Comparison of ENCODE assay signal across 7 mouse cellular contexts in genomic region chr14:60378566-60379322, GRCm38 (mm10). TPM values are rescaled to one million over a fixed set of nuclear protein-coding genes. Genes with fewer than 3 reads are reported as not detected.
A peak's percentile ranks its signal among the peaks of the same experiment; 100 is the strongest.
DNase-seq lines count a peak whose midpoint lies in the region; ATAC-seq and TF ChIP-seq lines count a peak whose summit lies in the region.

No protein-coding gene starts in this region.

- WGBS in embryonic facial prominence, embryonic 11.5 days: 1% methylated on average over 74 of the region's 77 CpGs
- WGBS in hindbrain, embryonic 10.5 days: under 1% methylated on average over 77 of the region's 77 CpGs

- peak overlapping the region; percentile 95 for H3K4me2 ChIP-seq in embryonic facial prominence, embryonic 11.5 days (ENCODE audit: low read depth, low read length)

- peaks cover 3% of the 10 kb centered on the region; the same call in 1 of the 2 replicates for H3K4me1 ChIP-seq in embryonic facial prominence, embryonic 11.5 days (ENCODE audit: control insufficient read depth, insufficient read depth, low read length)
- H3K4me1 ChIP-seq in hindbrain, embryonic 10.5 days (replicated peaks): peaks cover 59% of the 10 kb centered on the region

- peak overlapping the region; percentile 61 for H3K4me3 ChIP-seq in embryonic facial prominence, embryonic 11.5 days (ENCODE audit: low read depth, low read length)
- H3K4me3 ChIP-seq in hindbrain, embryonic 10.5 days: peak overlapping the region; percentile 82

- no peaks in the 10 kb centered on the region for H3K9me3 ChIP-seq in embryonic facial prominence, embryonic 11.5 days (replicated peaks; ENCODE audit: control insufficient read depth, low read length)
- H3K9me3 ChIP-seq in hindbrain, embryonic 10.5 days: no peaks in the 10 kb centered on the region

- no peak for DNase-seq in Patski (ENCODE audit: low read depth, low spot score)
- DNase-seq in adrenal gland, postnatal 10 days: peak; percentile 64
- peak; percentile 49 for DNase-seq in embryonic facial prominence, embryonic 11.5 days (ENCODE audit: low spot score)
- DNase-seq in hindbrain, embryonic 10.5 days (ENCODE audit: low spot score): no peak
- DNase-seq in layer of hippocampus, postnatal 36 days: peak; percentile 62 to 67
- peak; percentile 77 for DNase-seq in right cerebral cortex, postnatal 25 days

- H3K9ac ChIP-seq in embryonic facial prominence, embryonic 11.5 days (replicated peaks; ENCODE audit: low read length): peak overlapping the region; percentile 83

- peaks cover 41% of the 10 kb centered on the region for H3K27me3 ChIP-seq in Patski
- peaks cover 14% of the 10 kb centered on the region; the same call in 1 of the 2 replicates for H3K27me3 ChIP-seq in embryonic facial prominence, embryonic 11.5 days (ENCODE audit: control insufficient read depth, insufficient read depth, low read length)
- H3K27me3 ChIP-seq in hindbrain, embryonic 10.5 days (ENCODE audit: insufficient read depth, poor library complexity, severe bottlenecking): peaks cover 38% of the 10 kb centered on the region

- H3K36me3 ChIP-seq in embryonic facial prominence, embryonic 11.5 days (replicated peaks; ENCODE audit: control insufficient read depth, insufficient read depth, low read depth, low read length): no peaks in the 10 kb centered on the region
- peaks cover 4% of the 10 kb centered on the region; the same call in 1 of the 2 replicates for H3K36me3 ChIP-seq in hindbrain, embryonic 10.5 days

- no peak for TF ChIP-seq CTCF in Patski (IDR thresholded peaks at IDR 0.05)

- peak; percentile 31 for ATAC-seq in Patski
- ATAC-seq in embryonic facial prominence, embryonic 11.5 days (replicated peaks; ENCODE audit: insufficient number of reproducible peaks, low FRiP score, low TSS enrichment, low read depth): peak; percentile 70
- ATAC-seq in megakaryocyte, adult 5-6 weeks (ENCODE audit: poor library complexity, severe bottlenecking): peak; percentile 68

- in situ Hi-C loops in Patski (cut with MboI; ENCODE audit: low pct_unique_long_range_greater_than_20kb): no loop called here

- H3K27ac ChIP-seq in embryonic facial prominence, embryonic 11.5 days (replicated peaks; ENCODE audit: low read depth, low read length): peak overlapping the region; percentile 56; the same call in 1 of the 2 replicates
- peak overlapping the region; percentile 95 for H3K27ac ChIP-seq in hindbrain, embryonic 10.5 days

- CTCF ChIA-PET in Patski (lab: Charles Lee): no interaction called here

- POLR2A ChIA-PET in Patski (lab: Charles Lee): no interaction called here

RNA-seq across cellular contexts. Expression of gene Amer2, which starts 5.7 kb away (rescaled TPM):
- polyA plus RNA-seq in Patski (2021): 1.2 TPM
- 1 to 10 TPM; 2.4 to 3.4 TPM for total RNA-seq in adrenal gland, postnatal 10 days (2021)
- polyA plus RNA-seq in embryonic facial prominence, embryonic 11.5 days (2014; fragmentation: Nextera tagmentation; extraction: Ambion mirVana): 3.3 and 3.5 TPM in 2 replicates
- 8.2 and 13.5 TPM in 2 replicates for polyA plus RNA-seq in hindbrain, embryonic 10.5 days (2016; fragmentation: Nextera tagmentation; extraction: Ambion mirVana)
- total RNA-seq in layer of hippocampus, postnatal 36 days (2021): 10 to 100 TPM; 50.8 to 51.0 TPM
- total RNA-seq in megakaryocyte, adult 5-6 weeks (2015): 2.9 and 4.4 TPM in 2 replicates
- 1.9 and 2.4 TPM in 2 replicates for total RNA-seq in megakaryocyte, adult 5-6 weeks (2017)

Comparison
In these comparisons a context has a peak if more than half of its experiments do, and no peak if none do; other contexts are left out.
1. DNase-seq: peak in adrenal gland, postnatal 10 days (single experiment), embryonic facial prominence, embryonic 11.5 days (single experiment), layer of hippocampus, postnatal 36 days (2 of 2) and right cerebral cortex, postnatal 25 days (single experiment); none in Patski (single experiment) and hindbrain, embryonic 10.5 days (single experiment).
2. RNA of gene Amer2, which starts 5.7 kb away (total RNA-seq): 50.8 to 51.0 TPM in layer of hippocampus, postnatal 36 days; 2.4 to 3.4 TPM in adrenal gland, postnatal 10 days and 1.9 to 4.4 TPM in megakaryocyte, adult 5-6 weeks; every median in the first group is over 4 times any median in the second.
3. Peak in every context shown above with its lines, with median percentiles within 50 percentile points of each other: ATAC-seq.